Mouse (Mus musculus): ENCODE measurements around the gene Slc9a3r2. TPM values are rescaled to one million over a fixed set of nuclear protein-coding genes. Genes with fewer than 3 reads are reported as not detected.

Slc9a3r2 gene
- total and polyA plus RNA-seq, 3 experiments, result 100.0 to 125 (median 110) TPM

GRCm38 (mm10) chr17:24686514-24686913, 36.4 kb upstream of the Slc9a3r2 start:
- 43% methylated on average over 16 of the region's 16 CpGs for WGBS
- H3K36me3 ChIP-seq (ENCODE audit: control insufficient read depth, insufficient read depth, low read length), result no peaks in the 10 kb centered on the region
- no peak overlapping the region for H3K4me3 ChIP-seq
- intact Hi-C loops (cut with DNase I), result no loop called here
- no peaks in the 10 kb centered on the region for H3K4me1 ChIP-seq (ENCODE audit: control insufficient read depth, insufficient read depth, low read length)
- no peak overlapping the region for H3K27ac ChIP-seq
- peaks cover 4% of the 10 kb centered on the region for H3K27me3 ChIP-seq (ENCODE audit: control insufficient read depth, insufficient read depth, low read length)
- no peak overlapping the region for H3K9ac ChIP-seq (ENCODE audit: low read depth, low read length)
- H3K79me2 ChIP-seq (replicated peaks; ENCODE audit: control insufficient read depth, insufficient read depth, low read length), result no peaks in the 10 kb centered on the region
- no peak for TF ChIP-seq EP300 (IDR thresholded peaks at IDR 0.05; ENCODE audit: insufficient read depth, low read depth, low read length)
- no peak for TF ChIP-seq CTCF (IDR thresholded peaks at IDR 0.05)
- TF ChIP-seq POLR2A (IDR thresholded peaks at IDR 0.05; ENCODE audit: insufficient read depth, low read depth, low read length), result no peak
- no peak for DNase-seq

- no peak for TF ChIP-seq EP300 (IDR thresholded peaks at IDR 0.05; ENCODE audit: insufficient read depth, low read depth, low read length)
- TF ChIP-seq POLR2A (IDR thresholded peaks at IDR 0.05; ENCODE audit: insufficient read depth, low read depth, low read length), result no peak
- no peak for TF ChIP-seq CTCF (IDR thresholded peaks at IDR 0.05)
- no peaks in the 10 kb centered on the region for H3K36me3 ChIP-seq (ENCODE audit: control insufficient read depth, insufficient read depth, low read length)
- intact Hi-C loops (cut with DNase I), result loop anchor here (2.0 kb wide), 1 partner anchor 17 kb away; no protein-coding TSS in a partner anchor
- H3K9ac ChIP-seq (ENCODE audit: low read depth, low read length), result no peak overlapping the region
- peaks cover 1% of the 10 kb centered on the region; the same call in 1 of the 2 replicates for H3K79me2 ChIP-seq (replicated peaks; ENCODE audit: control insufficient read depth, insufficient read depth, low read length)
- H3K27me3 ChIP-seq (ENCODE audit: control insufficient read depth, insufficient read depth, low read length), result no peaks in the 10 kb centered on the region
- 92% methylated on average over 24 of the region's 24 CpGs for WGBS
- H3K4me3 ChIP-seq, result no peak overlapping the region
- no peak for DNase-seq
- H3K27ac ChIP-seq, result no peak overlapping the region
- H3K4me1 ChIP-seq (ENCODE audit: control insufficient read depth, insufficient read depth, low read length), result peaks cover 3% of the 10 kb centered on the region
Observed at GRCm38 (mm10) chr17:24677500-24678080, 27.5 kb upstream of the Slc9a3r2 start.

- Histone ChIP-seq H3K27me3 (ENCODE audit: control insufficient read depth, insufficient read depth, low read length) (no peaks in the 10 kb centered on the region), H3K9ac (ENCODE audit: low read depth, low read length) (no peak overlapping the region), H3K4me3 (no peak overlapping the region), H3K79me2 (replicated peaks; ENCODE audit: control insufficient read depth, insufficient read depth, low read length) (peaks cover 1% of the 10 kb centered on the region; the same call in 1 of the 2 replicates), H3K36me3 (ENCODE audit: control insufficient read depth, insufficient read depth, low read length) (no peaks in the 10 kb centered on the region), H3K27ac (no peak overlapping the region), H3K4me1 (ENCODE audit: control insufficient read depth, insufficient read depth, low read length) (peaks cover 8% of the 10 kb centered on the region)
- intact Hi-C loops (cut with DNase I), result loop anchor here (2.0 kb wide), 1 partner anchor 18 kb away; no protein-coding TSS in a partner anchor
- WGBS, result 98% methylated on average over 5 of the region's 5 CpGs
- TF ChIP-seq POLR2A (IDR thresholded peaks at IDR 0.05; ENCODE audit: insufficient read depth, low read depth, low read length), result no peak
- no peak for TF ChIP-seq CTCF (IDR thresholded peaks at IDR 0.05)
- TF ChIP-seq EP300 (IDR thresholded peaks at IDR 0.05; ENCODE audit: insufficient read depth, low read depth, low read length), result no peak
- DNase-seq, result no peak
Observed at GRCm38 (mm10) chr17:24676877-24677276, 26.8 kb upstream of the Slc9a3r2 start.

GRCm38 (mm10) chr17:24676187-24676586, 26.1 kb upstream of the Slc9a3r2 start:
- Histone ChIP-seq H3K9ac (ENCODE audit: low read depth, low read length) (no peak overlapping the region), H3K27ac (no peak overlapping the region), H3K4me3 (no peak overlapping the region), H3K79me2 (replicated peaks; ENCODE audit: control insufficient read depth, insufficient read depth, low read length) (peaks cover 1% of the 10 kb centered on the region), H3K4me1 (ENCODE audit: control insufficient read depth, insufficient read depth, low read length) (peaks cover 12% of the 10 kb centered on the region), H3K27me3 (ENCODE audit: control insufficient read depth, insufficient read depth, low read length) (no peaks in the 10 kb centered on the region), H3K36me3 (ENCODE audit: control insufficient read depth, insufficient read depth, low read length) (no peaks in the 10 kb centered on the region)
- intact Hi-C loops (cut with DNase I), result loop anchor here (2.0 kb wide), 1 partner anchor 19 kb away; no protein-coding TSS in a partner anchor
- TF ChIP-seq EP300 (IDR thresholded peaks at IDR 0.05; ENCODE audit: insufficient read depth, low read depth, low read length) (no peak), POLR2A (IDR thresholded peaks at IDR 0.05; ENCODE audit: insufficient read depth, low read depth, low read length) (no peak), CTCF (IDR thresholded peaks at IDR 0.05) (peak; percentile 87)
- WGBS, result 53% methylated on average over 2 of the region's 2 CpGs
- DNase-seq, result peak; percentile 57 to 61

GRCm38 (mm10) chr17:24674277-24674676, 24.1 kb upstream of the Slc9a3r2 start:
- no peak for DNase-seq
- no peak overlapping the region for H3K4me3 ChIP-seq
- no peaks in the 10 kb centered on the region for H3K36me3 ChIP-seq (ENCODE audit: control insufficient read depth, insufficient read depth, low read length)
- WGBS, result 34% methylated on average over 7 of the region's 7 CpGs
- peaks cover 1% of the 10 kb centered on the region for H3K79me2 ChIP-seq (replicated peaks; ENCODE audit: control insufficient read depth, insufficient read depth, low read length)
- no peak overlapping the region for H3K9ac ChIP-seq (ENCODE audit: low read depth, low read length)
- intact Hi-C loops (cut with DNase I), result no loop called here
- no peaks in the 10 kb centered on the region for H3K27me3 ChIP-seq (ENCODE audit: control insufficient read depth, insufficient read depth, low read length)
- no peak overlapping the region for H3K27ac ChIP-seq
- peaks cover 16% of the 10 kb centered on the region for H3K4me1 ChIP-seq (ENCODE audit: control insufficient read depth, insufficient read depth, low read length)
- TF ChIP-seq POLR2A (IDR thresholded peaks at IDR 0.05; ENCODE audit: insufficient read depth, low read depth, low read length), result no peak
- TF ChIP-seq EP300 (IDR thresholded peaks at IDR 0.05; ENCODE audit: insufficient read depth, low read depth, low read length), result no peak
- no peak for TF ChIP-seq CTCF (IDR thresholded peaks at IDR 0.05)

GRCm38 (mm10) chr17:24672141-24672540, 22.0 kb upstream of the Slc9a3r2 start:
- no peaks in the 10 kb centered on the region for H3K27me3 ChIP-seq (ENCODE audit: control insufficient read depth, insufficient read depth, low read length)
- no peaks in the 10 kb centered on the region for H3K36me3 ChIP-seq (ENCODE audit: control insufficient read depth, insufficient read depth, low read length)
- H3K27ac ChIP-seq, result no peak overlapping the region; the same call in 1 of the 2 replicates
- peaks cover 1% of the 10 kb centered on the region for H3K79me2 ChIP-seq (replicated peaks; ENCODE audit: control insufficient read depth, insufficient read depth, low read length)
- H3K9ac ChIP-seq (ENCODE audit: low read depth, low read length), result no peak overlapping the region
- WGBS, result 16% methylated on average over 5 of the region's 5 CpGs
- intact Hi-C loops (cut with DNase I), result no loop called here
- TF ChIP-seq POLR2A (IDR thresholded peaks at IDR 0.05; ENCODE audit: insufficient read depth, low read depth, low read length), result no peak
- TF ChIP-seq CTCF (IDR thresholded peaks at IDR 0.05), result no peak
- TF ChIP-seq EP300 (IDR thresholded peaks at IDR 0.05; ENCODE audit: insufficient read depth, low read depth, low read length), result no peak
- H3K4me1 ChIP-seq (ENCODE audit: control insufficient read depth, insufficient read depth, low read length), result peaks cover 16% of the 10 kb centered on the region
- no peak overlapping the region for H3K4me3 ChIP-seq
- peak; percentile 64 to 69 for DNase-seq

All from heart, adult 2 months (tissue).